Mouse (Mus musculus) limb, embryonic 13.5 days (tissue): ENCODE measurements around the gene C5ar1. TPM values are rescaled to one million over a fixed set of nuclear protein-coding genes. Genes with fewer than 3 reads are reported as not detected.

Source experiments
- ATAC-seq: fragments of 200-750 bp; cut with Nextera tagmentation; 2 replicates; pipeline ENCODE4 v1.8.0; 2017; ENCODE audit warnings: low read depth, moderate number of reproducible peaks, moderate TSS enrichment; ENCODE audit not compliant: low FRiP score
- H3K27ac ChIP-seq: fragments of 300-500 bp; sonication (generic); 2 replicates; pipeline ENCODE4 v1.5.1; 2015; ENCODE audit warnings: inconsistent platforms, mild to moderate bottlenecking, moderate library complexity
- H3K27me3 ChIP-seq: fragments of 300-500 bp; sonication (generic); 2 replicates; pipeline ENCODE4 v1.6.1; 2015; ENCODE audit warnings: mild to moderate bottlenecking, inconsistent platforms
- H3K36me3 ChIP-seq: fragments of 300-500 bp; sonication (generic); 2 replicates; pipeline ENCODE4 v1.6.1; 2015; ENCODE audit warnings: inconsistent platforms, mild to moderate bottlenecking, moderate library complexity
- H3K4me1 ChIP-seq: fragments of 300-500 bp; sonication (generic); 2 replicates; pipeline ENCODE4 v1.6.1; 2015; ENCODE audit warnings: inconsistent platforms
- H3K4me2 ChIP-seq: fragments of 300-500 bp; sonication (generic); replicated peaks from 2 replicates; pipeline ENCODE4 v1.6.1; 2015; ENCODE audit warnings: inconsistent platforms, mild to moderate bottlenecking, moderate library complexity
- H3K4me3 ChIP-seq: fragments of 300-500 bp; sonication (generic); 2 replicates; pipeline ENCODE4 v1.5.1; 2015; ENCODE audit warnings: moderate library complexity, mild to moderate bottlenecking, inconsistent platforms
- H3K9ac ChIP-seq: fragments of 300-500 bp; sonication (generic); 2 replicates; pipeline ENCODE4 v1.6.1; 2015; ENCODE audit warnings: mild to moderate bottlenecking, inconsistent platforms
- H3K9me3 ChIP-seq: fragments of 300-500 bp; sonication (generic); 2 replicates; pipeline ENCODE4 v1.6.1; 2016; ENCODE audit warnings: inconsistent platforms
- WGBS: fragments of 180-500 bp; shearing (Covaris S2); methylation state at CpG from one replicate; pipeline ENCODE4 v1.1.7; 2015; 5-methylcytosine and 5-hydroxymethylcytosine counted together
- polyA plus RNA-seq: library from polyadenylated mRNA; unstranded; fragments of >200 nt; fragmentation: Nextera tagmentation; extraction: Ambion mirVana; gene quantifications from 2 replicates; pipeline ENCODE4 v1.2.1, GENCODE M21; 2015

Gene C5ar1
- polyA plus RNA-seq, 1 experiment from 2014 or later, result 2.4 TPM

DNA sequence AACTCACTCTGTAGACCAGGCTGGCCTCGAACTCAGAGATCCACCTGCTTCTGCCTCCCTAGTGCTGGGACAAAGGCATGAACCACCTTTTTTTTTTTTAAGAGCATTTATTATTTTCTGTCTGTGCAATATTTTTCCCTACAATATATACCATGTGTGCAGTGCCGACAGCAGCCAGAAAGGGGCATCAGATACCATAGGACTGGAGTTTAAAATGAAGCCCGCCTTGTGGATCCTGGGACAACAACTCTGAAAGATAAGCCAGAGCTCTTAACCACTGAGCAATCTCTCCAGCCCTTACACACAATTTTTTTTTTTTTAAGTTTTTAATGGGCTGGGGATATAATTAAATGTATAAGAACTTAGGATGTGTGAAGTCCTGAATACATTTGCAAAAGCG, 35.0 kb upstream of the C5ar1 start:
- H3K27me3 ChIP-seq, result no peaks in the 10 kb centered on the region
- 34% methylated on average over 4 of the region's 4 CpGs for WGBS
- H3K9me3 ChIP-seq, result no peaks in the 10 kb centered on the region
- no peak overlapping the region for H3K9ac ChIP-seq
- no peaks in the 10 kb centered on the region for H3K36me3 ChIP-seq
- no peak for ATAC-seq
- H3K4me2 ChIP-seq, result peak overlapping the region; percentile 89
- H3K27ac ChIP-seq, result no peak overlapping the region
- peak overlapping the region; percentile 54; the same call in 1 of the 2 replicates for H3K4me3 ChIP-seq
- peaks cover 33% of the 10 kb centered on the region for H3K4me1 ChIP-seq

DNA sequence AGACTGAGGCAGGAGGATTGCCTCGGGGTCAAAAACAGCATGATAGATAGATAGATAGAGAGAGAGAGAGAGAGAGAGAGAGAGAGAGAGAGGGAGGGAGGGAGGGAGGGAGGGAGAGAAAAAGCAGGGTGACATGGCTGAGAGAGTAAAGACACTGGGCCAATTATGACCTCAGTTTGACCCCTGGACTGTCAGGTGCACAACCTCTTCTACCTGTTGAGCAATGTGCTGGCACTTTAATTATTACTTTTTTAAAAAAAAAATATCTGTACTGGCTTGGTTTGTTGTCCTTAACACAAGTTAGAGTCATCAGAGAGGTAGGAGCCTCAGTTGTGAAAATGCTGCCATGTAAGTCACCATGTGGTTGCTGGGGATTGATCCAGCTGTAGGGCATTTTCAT, 28.5 kb upstream of the C5ar1 start:
- H3K4me3 ChIP-seq, result no peak overlapping the region
- H3K36me3 ChIP-seq, result peaks cover 14% of the 10 kb centered on the region
- no peak overlapping the region for H3K27ac ChIP-seq
- ATAC-seq, result no peak
- H3K27me3 ChIP-seq, result no peaks in the 10 kb centered on the region
- no peaks in the 10 kb centered on the region for H3K9me3 ChIP-seq
- H3K4me2 ChIP-seq, result no peak overlapping the region
- H3K4me1 ChIP-seq, result peaks cover 12% of the 10 kb centered on the region
- H3K9ac ChIP-seq, result no peak overlapping the region
- WGBS, result 65% methylated on average over 1 of the region's 1 CpGs

GRCm38 (mm10) chr7:16287016-16287415, 27.7 kb upstream of the C5ar1 start:
- Histone ChIP-seq H3K9ac (peak overlapping the region; percentile 79), H3K9me3 (no peaks in the 10 kb centered on the region)
- 80% methylated on average over 2 of the region's 2 CpGs for WGBS

DNA sequence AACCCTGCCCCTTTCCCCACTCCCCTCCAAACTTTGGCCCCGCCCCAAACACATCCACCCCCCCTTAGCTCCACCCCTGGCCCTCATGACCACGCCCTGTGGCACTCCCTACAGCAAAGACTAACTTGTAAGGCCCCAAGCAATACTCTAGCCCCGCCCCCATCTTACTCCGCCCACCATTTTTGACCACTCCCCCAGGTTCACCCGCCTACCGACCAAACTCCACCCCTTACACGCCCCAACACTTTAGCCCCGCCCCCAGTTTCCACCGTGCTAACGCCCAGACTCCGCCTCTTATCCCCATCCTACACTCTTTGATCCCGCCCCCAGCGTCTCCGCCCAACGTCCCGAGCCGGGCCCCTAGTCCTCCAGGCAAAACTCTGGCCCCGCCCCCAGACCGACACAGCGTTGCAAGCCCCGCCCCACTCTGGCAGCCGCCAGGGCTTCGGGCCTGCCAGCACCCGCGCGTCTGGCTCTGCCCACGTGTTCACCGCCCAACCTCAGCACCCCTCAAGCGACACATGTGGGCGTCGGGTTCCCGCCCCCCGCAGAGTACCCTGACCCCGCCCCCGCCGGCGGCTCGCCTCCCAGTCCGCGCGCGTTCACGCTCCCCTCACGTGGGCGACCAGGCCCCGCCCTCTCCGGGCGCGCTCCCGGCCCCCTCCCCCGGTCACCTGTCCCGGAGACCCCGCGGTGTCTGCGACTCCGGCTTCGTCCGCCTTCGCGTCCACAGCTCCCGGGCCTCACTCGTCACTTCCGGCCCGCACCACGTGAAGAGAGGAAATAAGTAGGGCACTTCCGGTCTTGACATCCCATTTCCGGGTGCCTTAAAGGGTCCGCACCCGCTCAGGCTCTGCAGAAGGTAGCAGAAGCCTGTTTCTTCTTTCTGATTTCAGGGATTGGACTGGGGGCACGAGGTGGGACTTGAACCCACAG, 27.0 kb upstream of the C5ar1 start, which contains the start of gene Ccdc9:
Ccdc9 (minus strand) TSS at position 770 of the 936 bp plus-strand sequence.
- no peaks in the 10 kb centered on the region for H3K9me3 ChIP-seq
- peaks cover 29% of the 10 kb centered on the region for H3K36me3 ChIP-seq
- H3K4me1 ChIP-seq, result peaks cover 12% of the 10 kb centered on the region
- peak within 1 kb of the TSS; percentile 66 for H3K4me2 ChIP-seq
- peak within 1 kb of the TSS; percentile 95 for H3K27ac ChIP-seq
- no peaks in the 10 kb centered on the region for H3K27me3 ChIP-seq
- H3K9ac ChIP-seq, result peak within 1 kb of the TSS; percentile 79
- peak within 1 kb of the TSS; percentile 61 for H3K4me3 ChIP-seq
- WGBS, result under 1% methylated on average over 70 of the region's 70 CpGs
- ATAC-seq, result peak; percentile 91

More at GRCm38 (mm10) chr7:16287016-16287415, 27.7 kb upstream of the C5ar1 start:
- no peak for ATAC-seq
- H3K36me3 ChIP-seq, result peaks cover 21% of the 10 kb centered on the region
- peak overlapping the region; percentile 61 for H3K4me3 ChIP-seq
- no peaks in the 10 kb centered on the region for H3K27me3 ChIP-seq
- peak overlapping the region; percentile 66 for H3K4me2 ChIP-seq
- H3K27ac ChIP-seq, result peak overlapping the region; percentile 95
- H3K4me1 ChIP-seq, result peaks cover 12% of the 10 kb centered on the region

- Histone ChIP-seq H3K4me3 (peak overlapping the region; percentile 61), H3K9ac (peak overlapping the region; percentile 51), H3K9me3 (no peaks in the 10 kb centered on the region), H3K27ac (peak overlapping the region; percentile 69), H3K36me3 (peaks cover 36% of the 10 kb centered on the region), H3K4me2 (peak overlapping the region; percentile 66), H3K4me1 (peaks cover 12% of the 10 kb centered on the region), H3K27me3 (no peaks in the 10 kb centered on the region)
- WGBS, result 1% methylated on average over 14 of the region's 14 CpGs
- ATAC-seq, result peak; percentile 65
Measured at GRCm38 (mm10) chr7:16285450-16286025, 26.2 kb upstream of the C5ar1 start.

DNA sequence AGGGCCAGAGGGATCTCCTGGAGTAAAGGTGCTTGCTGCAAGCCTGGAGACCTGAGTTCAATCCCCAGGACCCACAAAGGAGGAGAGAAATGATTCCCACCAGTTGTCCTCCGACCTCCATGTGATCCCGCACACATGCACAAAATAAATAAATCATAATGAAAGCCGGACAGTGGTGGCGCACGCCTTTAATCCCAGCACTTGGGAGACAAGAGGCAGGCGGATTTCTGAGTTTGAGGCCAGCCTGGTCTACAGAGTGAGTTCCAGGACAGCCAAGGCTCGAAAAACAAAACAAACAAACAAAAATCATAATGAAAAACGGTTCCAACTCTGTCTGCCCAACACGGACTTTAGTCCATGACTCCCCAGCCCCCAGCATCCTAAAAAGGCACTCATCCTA, 25.6 kb upstream of the C5ar1 start:
- 68% methylated on average over 9 of the region's 9 CpGs for WGBS
- Histone ChIP-seq H3K36me3 (peaks cover 40% of the 10 kb centered on the region), H3K27me3 (no peaks in the 10 kb centered on the region), H3K4me3 (peak overlapping the region; percentile 61), H3K9ac (peak overlapping the region; percentile 51), H3K9me3 (no peaks in the 10 kb centered on the region), H3K4me2 (peak overlapping the region; percentile 66), H3K27ac (peak overlapping the region; percentile 69; the same call in 1 of the 2 replicates), H3K4me1 (peaks cover 12% of the 10 kb centered on the region)
- ATAC-seq, result no peak

GRCm38 (mm10) chr7:16284001-16284400, 24.7 kb upstream of the C5ar1 start:
- no peaks in the 10 kb centered on the region for H3K9me3 ChIP-seq
- no peak overlapping the region for H3K4me2 ChIP-seq
- H3K4me1 ChIP-seq, result peaks cover 12% of the 10 kb centered on the region
- H3K27me3 ChIP-seq, result no peaks in the 10 kb centered on the region
- H3K9ac ChIP-seq, result no peak overlapping the region; the same call in 1 of the 2 replicates
- ATAC-seq, result no peak
- H3K27ac ChIP-seq, result no peak overlapping the region
- no peak overlapping the region for H3K4me3 ChIP-seq
- peaks cover 45% of the 10 kb centered on the region for H3K36me3 ChIP-seq
- 87% methylated on average over 8 of the region's 8 CpGs for WGBS

DNA sequence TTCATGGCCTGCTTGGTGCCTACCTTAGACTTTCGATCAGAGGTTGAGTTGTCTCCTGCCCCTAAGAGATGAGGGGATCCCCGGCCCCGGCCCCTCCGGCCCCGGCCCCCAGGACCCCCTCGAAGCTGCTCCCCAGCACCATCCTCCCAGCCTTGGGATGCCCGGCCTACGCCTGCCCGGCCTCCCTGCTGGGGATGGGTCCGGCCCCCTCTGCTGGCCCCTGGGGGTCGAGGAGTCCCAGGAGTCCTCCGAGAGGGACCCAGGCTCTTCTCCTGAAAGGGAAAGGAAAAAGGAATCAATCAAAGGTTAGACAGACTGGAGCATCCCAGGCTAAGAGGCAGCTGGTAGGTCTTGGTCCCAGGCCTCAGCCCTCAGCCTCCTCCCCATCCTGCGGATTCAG, 23.0 kb upstream of the C5ar1 start:
- H3K9me3 ChIP-seq, result no peaks in the 10 kb centered on the region
- 96% methylated on average over 13 of the region's 13 CpGs for WGBS
- no peak for ATAC-seq
- no peak overlapping the region for H3K4me3 ChIP-seq
- H3K4me2 ChIP-seq, result no peak overlapping the region
- peaks cover 12% of the 10 kb centered on the region for H3K4me1 ChIP-seq
- peaks cover 62% of the 10 kb centered on the region for H3K36me3 ChIP-seq
- no peaks in the 10 kb centered on the region for H3K27me3 ChIP-seq
- H3K27ac ChIP-seq, result no peak overlapping the region
- H3K9ac ChIP-seq, result no peak overlapping the region

DNA sequence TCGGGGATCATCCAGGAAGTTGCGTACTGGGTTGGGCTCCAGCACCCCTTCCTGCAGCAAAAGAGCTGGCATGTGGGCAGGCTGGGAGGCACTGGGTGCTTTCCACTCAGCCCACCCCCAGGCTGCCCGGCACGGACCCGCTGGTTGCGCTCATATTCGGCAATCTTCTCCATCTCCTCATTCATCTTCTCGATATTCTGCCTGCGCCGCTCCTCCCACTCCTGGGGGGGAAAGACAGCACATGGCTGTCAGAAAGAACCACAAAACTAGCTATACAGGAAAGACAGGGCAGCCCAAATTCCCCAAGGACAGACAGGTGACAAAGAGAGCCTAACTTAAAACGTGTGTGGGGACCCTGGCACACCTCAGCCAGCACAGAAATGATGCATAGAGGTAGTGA, 21.4 kb upstream of the C5ar1 start:
- no peak for ATAC-seq
- no peak overlapping the region for H3K27ac ChIP-seq
- H3K4me3 ChIP-seq, result no peak overlapping the region
- H3K36me3 ChIP-seq, result peaks cover 78% of the 10 kb centered on the region
- 91% methylated on average over 11 of the region's 11 CpGs for WGBS
- H3K9me3 ChIP-seq, result no peaks in the 10 kb centered on the region
- no peaks in the 10 kb centered on the region for H3K27me3 ChIP-seq
- H3K4me1 ChIP-seq, result peaks cover 11% of the 10 kb centered on the region
- no peak overlapping the region for H3K4me2 ChIP-seq
- no peak overlapping the region for H3K9ac ChIP-seq

DNA sequence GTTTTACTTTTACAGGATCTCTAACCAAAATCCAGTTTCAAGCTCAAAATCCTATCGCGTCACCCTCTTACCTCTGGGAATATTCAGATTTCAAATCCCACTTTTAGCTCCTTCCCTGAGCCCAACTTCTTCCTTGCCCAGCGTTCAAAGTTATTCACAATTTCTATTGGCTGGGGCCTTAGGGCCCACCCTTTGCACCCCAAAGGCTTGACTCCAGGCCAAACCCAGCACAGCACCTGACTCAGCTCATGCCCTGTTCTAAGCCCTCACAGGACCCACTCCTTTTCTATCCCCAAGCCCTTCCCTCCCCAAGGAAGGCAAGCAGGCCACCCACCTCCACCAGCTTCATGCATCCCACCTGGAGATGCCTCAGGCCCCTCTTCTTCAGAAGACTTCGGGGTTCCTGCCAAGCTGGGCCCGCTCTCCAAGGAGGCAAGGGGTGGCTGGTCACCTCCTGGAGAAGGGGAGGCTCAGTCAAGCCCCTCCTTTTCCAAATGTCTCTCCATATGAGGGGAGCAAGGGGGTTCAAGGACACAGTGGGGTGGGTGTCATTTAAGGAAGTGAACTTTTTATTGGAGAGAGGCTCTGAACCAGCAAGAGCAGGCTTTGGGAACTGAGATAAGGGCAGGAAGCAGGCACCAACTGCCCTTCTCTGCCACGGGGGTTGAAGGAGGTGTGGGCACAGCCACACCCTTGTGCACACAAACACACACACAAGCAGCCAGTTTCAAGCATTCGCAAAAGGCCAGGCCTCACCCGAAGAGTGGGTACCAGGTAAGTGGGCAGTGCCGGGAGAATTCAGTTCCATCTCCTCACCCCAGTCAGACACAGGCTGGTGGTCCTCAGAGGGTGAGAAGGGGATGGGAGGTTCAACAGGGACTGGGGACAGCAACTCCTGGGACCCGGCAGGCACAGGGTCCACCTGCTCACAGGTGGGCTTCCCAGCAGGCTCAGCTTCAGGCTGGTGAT, 15.9 kb upstream of the C5ar1 start:
- Histone ChIP-seq H3K27ac (no peak overlapping the region), H3K36me3 (peaks cover 49% of the 10 kb centered on the region), H3K9me3 (no peaks in the 10 kb centered on the region), H3K4me2 (peak overlapping the region; percentile 90; the same call in 1 of the 2 replicates), H3K4me3 (no peak overlapping the region), H3K27me3 (peaks cover 4% of the 10 kb centered on the region; the same call in 1 of the 2 replicates), H3K4me1 (peaks cover 28% of the 10 kb centered on the region), H3K9ac (no peak overlapping the region; the same call in 1 of the 2 replicates)
- no peak for ATAC-seq
- 84% methylated on average over 10 of the region's 10 CpGs for WGBS

DNA sequence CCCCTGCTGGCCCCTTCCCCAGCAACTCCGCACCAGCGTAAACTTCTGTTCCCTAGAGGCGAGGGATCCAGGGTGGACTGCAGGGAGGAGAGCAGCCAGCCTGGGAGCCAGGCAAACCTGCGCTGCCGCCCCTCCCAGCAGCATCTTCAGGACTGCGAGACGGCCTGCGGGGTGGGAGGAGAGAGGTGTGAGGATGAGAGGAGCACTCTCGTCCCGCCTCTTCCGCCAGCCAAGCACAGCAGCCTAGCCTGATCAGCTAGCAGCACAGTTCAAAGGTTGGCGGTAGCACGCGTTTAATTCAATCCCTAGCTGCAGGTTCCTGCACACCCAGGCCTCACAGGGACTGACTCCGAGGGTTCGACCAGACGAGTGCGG, 14.4 kb upstream of the C5ar1 start:
- Histone ChIP-seq H3K27ac (peak overlapping the region; percentile 91), H3K4me3 (peak overlapping the region; percentile 79), H3K9me3 (no peaks in the 10 kb centered on the region), H3K4me2 (peak overlapping the region; percentile 90), H3K4me1 (peaks cover 28% of the 10 kb centered on the region), H3K27me3 (peaks cover 4% of the 10 kb centered on the region; the same call in 1 of the 2 replicates), H3K9ac (peak overlapping the region; percentile 69), H3K36me3 (peaks cover 40% of the 10 kb centered on the region)
- under 1% methylated on average over 17 of the region's 18 CpGs for WGBS
- peak; percentile 80 for ATAC-seq
